Mouse (Mus musculus): Measurements from ENCODE around the gene Unc13d.

GRCm38 (mm10) chr11:116107777-116108285, 30.1 kb upstream of the Unc13d start:
- TF ChIP-seq POLR2A (IDR thresholded peaks at IDR 0.05; ENCODE audit: extremely low read depth, insufficient read depth, low read length) (no peak), CTCF (IDR thresholded peaks at IDR 0.05; ENCODE audit: extremely low read depth, insufficient read depth, low read length) (no peak)

All from cortical plate, adult 2 months (tissue).